ENCODE assay signal across 8 mouse cellular contexts in the genomic region with DNA sequence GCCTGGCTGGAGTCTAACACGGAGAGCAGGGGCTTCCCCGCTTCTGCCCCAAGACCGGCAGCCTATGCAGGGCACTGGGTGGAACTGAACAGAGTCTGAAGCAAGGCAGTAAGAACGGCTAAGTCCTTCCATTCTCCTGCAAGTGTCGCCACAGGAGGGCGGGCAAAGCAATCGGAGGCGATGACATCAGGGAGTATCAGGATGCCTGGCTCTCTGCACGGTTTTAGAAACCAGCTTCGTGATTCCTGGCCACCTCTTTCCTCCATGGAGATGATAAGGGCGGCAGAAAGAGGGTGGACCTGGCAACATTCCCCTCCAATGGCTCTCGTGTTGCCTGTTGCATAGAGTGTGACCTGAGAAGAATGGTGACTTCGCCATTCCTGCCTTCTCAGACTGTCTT. TPM values are rescaled to one million over a fixed set of nuclear protein-coding genes. Genes with fewer than 3 reads are reported as not detected.
DNase-seq lines count a peak whose midpoint lies in the region; ATAC-seq and TF ChIP-seq lines count a peak whose summit lies in the region.

No protein-coding gene starts in this region.

- no peak for TF ChIP-seq POLR2A in embryonic fibroblast, embryonic 13.5 days (IDR thresholded peaks at IDR 0.05; ENCODE audit: low read depth, low read length)

- H3K27ac ChIP-seq in kidney, postnatal 0 days, result no peak overlapping the region
- H3K27ac ChIP-seq in embryonic fibroblast, embryonic 13.5 days (ENCODE audit: insufficient read depth, low read length), result no peak overlapping the region
- no peak overlapping the region for H3K27ac ChIP-seq in limb, embryonic 11.5 days (replicated peaks; ENCODE audit: low read depth, low read length)

- H3K27me3 ChIP-seq in kidney, postnatal 0 days (ENCODE audit: insufficient read depth, low read length), result no peaks in the 10 kb centered on the region
- H3K27me3 ChIP-seq in limb, embryonic 11.5 days (ENCODE audit: control insufficient read depth, insufficient read depth, low read length), result no peaks in the 10 kb centered on the region

- H3K9ac ChIP-seq in kidney, postnatal 0 days (ENCODE audit: low read depth, low read length), result peak overlapping the region; percentile 19; the same call in 1 of the 2 replicates
- H3K9ac ChIP-seq in limb, embryonic 11.5 days (ENCODE audit: low read length), result no peak overlapping the region

- WGBS in kidney, postnatal 0 days, result 5% methylated on average over 13 of the region's 13 CpGs
- 11% methylated on average over 13 of the region's 13 CpGs for WGBS in limb, embryonic 11.5 days

- H3K4me2 ChIP-seq in kidney, postnatal 0 days (ENCODE audit: low read length), result peak overlapping the region; percentile 44
- H3K4me2 ChIP-seq in limb, embryonic 11.5 days (ENCODE audit: low read depth, severe bottlenecking), result peak overlapping the region; percentile 7; the same call in 1 of the 2 replicates

- TF ChIP-seq CTCF in kidney, postnatal 0 days (IDR thresholded peaks at IDR 0.05; ENCODE audit: low read depth), result peak; percentile 58; the same call in 1 of the 2 replicates
- TF ChIP-seq CTCF in embryonic fibroblast, embryonic 13.5 days (IDR thresholded peaks at IDR 0.05; ENCODE audit: borderline replicate concordance, insufficient read depth, low read length), result peak; percentile 39; the same call in 1 of the 2 replicates

- peak; percentile 47 for DNase-seq in kidney, postnatal 0 days (ENCODE audit: low spot score)
- no peak for DNase-seq in kidney, postnatal 36 days
- DNase-seq in limb, embryonic 11.5 days (ENCODE audit: low spot score), result peak; percentile 30
- peak; percentile 40 for DNase-seq in retina, embryonic 14.5 days (ENCODE audit: low spot score)
- no peak for DNase-seq in spleen, adult 18-20 months
- no peak for DNase-seq in urinary bladder, postnatal 4 days (ENCODE audit: low spot score in 2 of 2)

- H3K9me3 ChIP-seq in kidney, postnatal 0 days (replicated peaks; ENCODE audit: low read length), result no peaks in the 10 kb centered on the region
- H3K9me3 ChIP-seq in limb, embryonic 11.5 days (ENCODE audit: control insufficient read depth, low read length), result no peaks in the 10 kb centered on the region

- peaks cover 16% of the 10 kb centered on the region for H3K36me3 ChIP-seq in kidney, postnatal 0 days (ENCODE audit: insufficient read depth, low read length)
- peaks cover 12% of the 10 kb centered on the region; the same call in 1 of the 2 replicates for H3K36me3 ChIP-seq in limb, embryonic 11.5 days (ENCODE audit: control insufficient read depth, insufficient read depth, low read length)

- ATAC-seq in kidney, postnatal 0 days (replicated peaks; ENCODE audit: low FRiP score, low read depth), result no peak
- no peak for ATAC-seq in limb, embryonic 11.5 days (ENCODE audit: insufficient number of reproducible peaks, low FRiP score, low TSS enrichment, low read depth)
- no peak for ATAC-seq in CD4-positive, CD25-positive, alpha-beta regulatory T cell, adult 4 months

- H3K4me1 ChIP-seq in kidney, postnatal 0 days (replicated peaks; ENCODE audit: insufficient read depth, low read length), result peaks cover 8% of the 10 kb centered on the region; the same call in 1 of the 2 replicates
- H3K4me1 ChIP-seq in embryonic fibroblast, embryonic 13.5 days (ENCODE audit: control insufficient read depth, insufficient read depth, low read length), result peaks cover 7% of the 10 kb centered on the region
- no peaks in the 10 kb centered on the region for H3K4me1 ChIP-seq in limb, embryonic 11.5 days (ENCODE audit: control insufficient read depth, insufficient read depth, low read length)

- no peak overlapping the region for H3K4me3 ChIP-seq in kidney, postnatal 0 days (replicated peaks; ENCODE audit: low read depth, low read length)
- H3K4me3 ChIP-seq in embryonic fibroblast, embryonic 13.5 days (ENCODE audit: insufficient read depth, low read length), result no peak overlapping the region
- no peak overlapping the region for H3K4me3 ChIP-seq in limb, embryonic 11.5 days (ENCODE audit: low read depth, low read length)

RNA-seq across cellular contexts. Expression of gene Suds3, which starts 28.2 kb away (rescaled TPM):
- polyA plus RNA-seq in kidney, postnatal 0 days (2015; fragmentation: Nextera tagmentation; extraction: Ambion mirVana), result 69.3 and 69.5 TPM in 2 replicates
- 55.7 and 72.1 TPM in 2 replicates for polyA plus RNA-seq in embryonic fibroblast, embryonic 13.5 days (2011; ENCODE audit: insufficient read length, low read depth, missing spikeins)
- polyA plus RNA-seq in limb, embryonic 11.5 days (2014; fragmentation: Nextera tagmentation; extraction: Ambion mirVana), result 50.2 and 54.0 TPM in 2 replicates
- polyA plus RNA-seq in CD4-positive, CD25-positive, alpha-beta regulatory T cell, adult 4 months (2017; shearing (Covaris generic)), result 10 to 100 TPM; 10.7 to 13.2 TPM

RNA-seq across cellular contexts. Expression of gene Taok3, which starts 32.2 kb away (rescaled TPM):
- 16.1 and 19.8 TPM in 2 replicates for polyA plus RNA-seq in kidney, postnatal 0 days (2015; fragmentation: Nextera tagmentation; extraction: Ambion mirVana)
- polyA plus RNA-seq in embryonic fibroblast, embryonic 13.5 days (2011; ENCODE audit: insufficient read length, low read depth, missing spikeins), result 25.1 and 33.9 TPM in 2 replicates
- polyA plus RNA-seq in limb, embryonic 11.5 days (2014; fragmentation: Nextera tagmentation; extraction: Ambion mirVana), result 6.0 and 6.1 TPM in 2 replicates
- polyA plus RNA-seq in CD4-positive, CD25-positive, alpha-beta regulatory T cell, adult 4 months (2017; shearing (Covaris generic)), result 100 to 1,000 TPM; 125 to 142 TPM

Comparison
In these comparisons a context has a peak if more than half of its experiments do, and no peak if none do; other contexts are left out.
1. DNase-seq: peak in kidney, postnatal 0 days (single experiment), limb, embryonic 11.5 days (single experiment) and retina, embryonic 14.5 days (single experiment); none in kidney, postnatal 36 days (0 of 2), spleen, adult 18-20 months (0 of 2) and urinary bladder, postnatal 4 days (0 of 2).